Mouse (Mus musculus) fibroblast of lung, adult 2 months (primary cell): ENCODE results near the gene Rgs3.

Experiments used
- DNase-seq: peaks from one replicate; pipeline ENCODE4 v3.0.0-alpha.2; 2011; ENCODE audit warnings: low read depth

Rgs3 gene

GRCm38 (mm10) chr4:62723795-62724194 is 164.1 kb downstream of the Rgs3 start:
- DNase-seq: no peak

GRCm38 (mm10) chr4:62726282-62726937 is 166.8 kb downstream of the Rgs3 start:
- DNase-seq: no peak

- peak; percentile 54 for DNase-seq
Measured at GRCm38 (mm10) chr4:62727541-62728303, 168.1 kb downstream of the Rgs3 start.

GRCm38 (mm10) chr4:62728471-62728870 is 168.8 kb downstream of the Rgs3 start:
- DNase-seq: no peak

- peak; percentile 74 for DNase-seq
Measured at GRCm38 (mm10) chr4:62729191-62729590, 169.5 kb downstream of the Rgs3 start.

GRCm38 (mm10) chr4:62729941-62730340 is 170.3 kb downstream of the Rgs3 start:
- DNase-seq: no peak

GRCm38 (mm10) chr4:62730861-62731260 is 171.2 kb downstream of the Rgs3 start:
- no peak for DNase-seq

GRCm38 (mm10) chr4:62731531-62732063 is 171.9 kb downstream of the Rgs3 start:
- no peak for DNase-seq

GRCm38 (mm10) chr4:62732096-62732495 is 172.4 kb downstream of the Rgs3 start:
- DNase-seq: peak; percentile 67

GRCm38 (mm10) chr4:62732840-62733239 is 173.2 kb downstream of the Rgs3 start:
- peak; percentile 37 for DNase-seq

- no peak for DNase-seq
Measured at GRCm38 (mm10) chr4:62733938-62734337, 174.3 kb downstream of the Rgs3 start.

GRCm38 (mm10) chr4:62735291-62735690 is 175.6 kb downstream of the Rgs3 start:
- DNase-seq: no peak

GRCm38 (mm10) chr4:62735878-62736277 is 176.2 kb downstream of the Rgs3 start:
- DNase-seq: no peak

GRCm38 (mm10) chr4:62736421-62736820 is 176.8 kb downstream of the Rgs3 start:
- no peak for DNase-seq

- no peak for DNase-seq
Measured at GRCm38 (mm10) chr4:62736904-62737303, 177.3 kb downstream of the Rgs3 start.

- no peak for DNase-seq
Measured at GRCm38 (mm10) chr4:62737983-62738695, 178.5 kb downstream of the Rgs3 start.

- no peak for DNase-seq
Measured at GRCm38 (mm10) chr4:62738996-62739395, 179.3 kb downstream of the Rgs3 start.

- no peak for DNase-seq
Measured at GRCm38 (mm10) chr4:62739591-62739990, 179.9 kb downstream of the Rgs3 start.

- DNase-seq: no peak
Measured at GRCm38 (mm10) chr4:62740282-62741054, 180.8 kb downstream of the Rgs3 start.

GRCm38 (mm10) chr4:62741055-62741453 is 181.4 kb downstream of the Rgs3 start:
- no peak for DNase-seq

- no peak for DNase-seq
Measured at GRCm38 (mm10) chr4:62741601-62742000, 182.0 kb downstream of the Rgs3 start.
